Mouse (Mus musculus) layer of hippocampus, adult 2 months (tissue): Measurements from ENCODE around the gene Vmn1r3. TPM values are rescaled to one million over a fixed set of nuclear protein-coding genes. Genes with fewer than 3 reads are reported as not detected.
"Not testable (repeated sequence)": the region's sequence is repeated elsewhere in the genome, so short reads cannot be mapped to it uniquely, and the experiment has no call there.

Experiments used
- DNase-seq, 2 experiments: peaks; one replicate each; pipeline ENCODE4 v3.0.0; 2022; ENCODE audit warnings: low spot score in 2 of 2
- H3K27ac ChIP-seq: fragments of 200-600 bp; 2 replicates; pipeline ENCODE4 v1.8.1; 2022
- H3K4me3 ChIP-seq: fragments of 200-600 bp; 2 replicates; pipeline ENCODE4 v1.8.1; 2022; ENCODE audit warnings: mild to moderate bottlenecking
- CTCF ChIP-seq: fragments of 200-600 bp; conservative IDR thresholded peaks from 2 replicates; pipeline ENCODE4 v1.8.1; 2022; ENCODE audit warnings: antibody characterized with exemption, mild to moderate bottlenecking, moderate library complexity
- long read RNA-seq, 2 experiments: library from polyadenylated mRNA; stranded (forward); transcript quantifications; one replicate each; pipeline ENCODE4 v2.0.0; 2021; ENCODE audit warnings: borderline mapping rate in 2 of 2
- total RNA-seq, 2 experiments: library from RNA; stranded (reverse); gene quantifications; 2 replicates each; pipeline ENCODE4 v1.2.3; 2021

Vmn1r3 gene
- total RNA-seq = not detected
- long read RNA-seq, experiment 1 = 0 reads
- long read RNA-seq, experiment 2 = 0 reads

GRCm38 (mm10) chr4:3185258-3185657 lies at the start of gene Vmn1r3:
Gene Vmn1r3, minus strand, starts transcription at chr4:3185358.
- not testable (repeated sequence) for DNase-seq, H3K27ac ChIP-seq, H3K4me3 ChIP-seq

DNA sequence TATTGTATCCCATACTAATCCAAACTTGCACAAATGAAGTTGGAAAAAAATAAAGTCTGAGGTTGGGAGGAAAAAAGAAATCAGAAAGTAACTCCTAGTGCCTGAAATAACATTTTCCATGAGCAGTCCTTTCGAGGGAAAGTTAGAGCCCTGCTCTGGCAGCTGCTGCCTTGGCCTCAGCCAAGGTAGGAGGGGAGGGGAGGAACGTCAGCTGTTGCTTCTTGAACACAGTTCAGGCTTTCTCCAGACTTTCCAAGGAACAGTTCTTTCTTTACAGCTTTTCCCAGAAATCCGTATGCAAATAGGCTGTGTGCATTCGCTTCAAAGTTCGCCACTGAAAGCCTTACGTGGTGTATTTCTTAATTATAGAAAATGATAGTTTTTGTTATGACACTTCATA lies 46.9 kb upstream of the Vmn1r3 start:
- peak in 1 of 2 experiments; percentile 25 for DNase-seq
- TF ChIP-seq CTCF = no peak
- H3K4me3 ChIP-seq = no peak overlapping the region

GRCm38 (mm10) chr4:3230908-3231684 lies 45.9 kb upstream of the Vmn1r3 start:
- no peak overlapping the region for H3K4me3 ChIP-seq
- no peak for TF ChIP-seq CTCF
- no peak for DNase-seq

More for the DNA sequence above, 46.9 kb upstream of the Vmn1r3 start:
- no peak overlapping the region for H3K27ac ChIP-seq

DNA sequence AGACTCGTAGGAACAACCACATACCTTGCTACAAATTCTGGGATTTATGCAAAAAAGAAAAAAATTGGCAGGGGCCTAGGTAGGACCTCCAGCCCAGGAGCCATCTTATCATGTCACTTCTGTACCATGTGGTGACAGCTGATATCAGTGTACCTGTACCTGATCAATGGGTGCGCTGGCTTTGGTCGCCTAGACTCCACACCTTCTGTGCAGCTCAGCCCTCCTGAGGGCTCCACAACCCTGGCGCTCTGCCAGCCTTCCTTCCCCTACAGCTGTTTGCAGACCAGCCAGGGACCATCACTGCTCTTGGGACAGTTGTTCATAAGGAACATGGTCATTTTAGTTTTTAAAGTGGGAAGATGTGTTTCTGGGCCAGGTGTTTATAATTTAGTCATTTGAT lies 44.4 kb upstream of the Vmn1r3 start:
- no peak for TF ChIP-seq CTCF
- H3K27ac ChIP-seq = no peak overlapping the region
- no peak overlapping the region for H3K4me3 ChIP-seq
- peak in 1 of 2 experiments; percentile 11 for DNase-seq

More at GRCm38 (mm10) chr4:3230908-3231684, 45.9 kb upstream of the Vmn1r3 start:
- no peak overlapping the region for H3K27ac ChIP-seq

DNA sequence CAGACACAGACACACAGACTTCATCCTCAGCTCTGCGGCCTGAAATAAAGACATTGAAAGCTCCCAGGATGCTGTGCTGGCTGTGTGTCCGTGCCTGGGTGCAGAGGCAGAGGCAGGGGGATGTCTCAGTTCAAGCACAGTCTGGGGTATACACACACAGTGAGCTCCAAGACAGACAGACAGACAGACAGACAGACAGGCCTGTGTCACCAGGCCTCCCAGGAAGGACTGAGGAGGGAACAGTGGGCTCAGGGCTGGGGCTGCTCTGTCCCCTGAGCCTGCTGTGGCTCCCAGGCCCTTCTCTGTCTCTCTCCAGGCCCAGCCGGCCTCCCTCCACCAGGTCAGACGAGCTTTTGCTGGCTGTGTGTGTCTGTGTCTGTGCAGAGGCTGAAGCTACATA lies 43.3 kb upstream of the Vmn1r3 start:
- H3K27ac ChIP-seq = no peak overlapping the region
- no peak for DNase-seq
- no peak overlapping the region for H3K4me3 ChIP-seq
- TF ChIP-seq CTCF = no peak

GRCm38 (mm10) chr4:3227751-3228150 lies 42.6 kb upstream of the Vmn1r3 start:
- Histone ChIP-seq H3K4me3 (no peak overlapping the region), H3K27ac (no peak overlapping the region)
- no peak for TF ChIP-seq CTCF
- DNase-seq = no peak

GRCm38 (mm10) chr4:3226488-3226887 lies 41.3 kb upstream of the Vmn1r3 start:
- no peak overlapping the region for H3K27ac ChIP-seq
- no peak overlapping the region for H3K4me3 ChIP-seq
- no peak for DNase-seq
- no peak for TF ChIP-seq CTCF

DNA sequence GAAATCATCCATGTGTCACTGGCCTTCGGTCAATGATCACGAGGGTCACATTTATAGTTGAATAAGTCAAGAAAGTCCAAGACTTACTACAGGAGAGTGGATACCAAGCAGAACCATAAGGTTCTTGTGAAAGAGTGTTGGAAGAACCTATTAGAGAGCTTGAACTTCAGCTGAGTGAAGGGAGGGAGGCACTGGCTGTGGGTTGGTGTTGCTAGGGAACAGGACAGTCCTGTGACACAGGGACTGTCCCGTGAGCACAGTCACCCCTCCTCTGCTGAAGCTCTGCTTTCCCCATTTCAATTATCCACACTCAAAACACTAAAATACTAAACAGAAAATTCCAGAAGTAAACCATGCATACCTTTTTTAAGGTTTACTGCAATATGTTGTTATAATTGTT lies 40.3 kb upstream of the Vmn1r3 start:
- not testable (repeated sequence) for DNase-seq, H3K27ac ChIP-seq, H3K4me3 ChIP-seq

- not testable (repeated sequence) for H3K27ac ChIP-seq, DNase-seq, H3K4me3 ChIP-seq
Observed at GRCm38 (mm10) chr4:3224848-3225247, 39.7 kb upstream of the Vmn1r3 start.

- not testable (repeated sequence) for H3K4me3 ChIP-seq, H3K27ac ChIP-seq, DNase-seq
Observed at GRCm38 (mm10) chr4:3223483-3224209, 38.5 kb upstream of the Vmn1r3 start.

DNA sequence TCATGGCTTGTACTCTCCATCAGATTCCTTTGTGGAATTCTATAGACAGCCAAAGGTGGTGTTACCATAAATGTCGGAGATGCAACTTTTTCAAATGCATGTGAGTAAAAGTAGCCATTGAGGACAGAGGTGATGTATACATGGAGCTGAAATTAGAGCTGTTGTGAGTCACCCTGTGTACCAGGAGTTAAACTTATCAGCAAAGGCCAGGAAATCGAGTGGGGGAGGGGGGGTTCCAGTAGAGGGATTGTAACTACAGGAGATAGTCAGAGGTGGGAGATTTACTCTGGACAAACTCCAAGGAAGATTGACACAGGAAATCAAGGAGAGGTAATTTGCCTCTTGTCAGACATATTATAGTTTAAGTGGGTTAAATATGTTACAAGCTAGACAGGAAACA lies 31.2 kb upstream of the Vmn1r3 start:
- not testable (repeated sequence) for H3K27ac ChIP-seq, DNase-seq, H3K4me3 ChIP-seq

- not testable (repeated sequence) for DNase-seq, H3K4me3 ChIP-seq, H3K27ac ChIP-seq
Observed at GRCm38 (mm10) chr4:3213349-3213748, 28.2 kb upstream of the Vmn1r3 start.

GRCm38 (mm10) chr4:3209643-3210217 lies 24.6 kb upstream of the Vmn1r3 start:
- not testable (repeated sequence) for H3K4me3 ChIP-seq, DNase-seq, H3K27ac ChIP-seq

GRCm38 (mm10) chr4:3176746-3177490 lies 8.2 kb downstream of the Vmn1r3 start:
- H3K27ac ChIP-seq, H3K4me3 ChIP-seq, DNase-seq: not testable (repeated sequence)

GRCm38 (mm10) chr4:3176195-3176594 lies 9.0 kb downstream of the Vmn1r3 start:
- not testable (repeated sequence) for H3K27ac ChIP-seq, H3K4me3 ChIP-seq, DNase-seq

GRCm38 (mm10) chr4:3175756-3176155 lies 9.4 kb downstream of the Vmn1r3 start:
- not testable (repeated sequence) for H3K4me3 ChIP-seq, DNase-seq, H3K27ac ChIP-seq

- not testable (repeated sequence) for H3K27ac ChIP-seq, DNase-seq, H3K4me3 ChIP-seq
Observed at GRCm38 (mm10) chr4:3174586-3174985, 10.6 kb downstream of the Vmn1r3 start.

DNA sequence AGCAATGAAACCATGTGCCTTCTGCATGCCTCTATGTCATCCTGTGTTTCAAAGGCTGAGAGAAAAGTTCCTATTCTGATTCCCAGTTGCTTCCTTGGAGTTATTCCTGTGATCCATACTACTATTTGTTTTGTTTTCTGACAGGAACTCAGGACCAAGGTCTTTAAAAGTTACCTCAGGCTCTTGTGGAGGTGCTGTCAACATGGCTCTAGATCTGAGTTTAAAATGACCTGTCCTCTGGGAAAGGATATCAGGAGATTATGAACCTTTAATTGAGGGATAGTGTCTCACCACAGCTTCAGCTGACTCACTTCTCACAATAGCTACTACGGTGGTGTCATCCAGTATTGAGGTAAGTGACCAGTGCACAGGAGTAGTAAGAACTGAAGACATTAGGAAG lies 18.1 kb downstream of the Vmn1r3 start, which contains the start of gene Vmn1r2:
Gene Vmn1r2, plus strand, starts transcription at position 301 of the 400 bp plus-strand sequence.
- DNase-seq, H3K27ac ChIP-seq: not testable (repeated sequence)

More for the DNA sequence above, 18.1 kb downstream of the Vmn1r3 start, which contains the start of gene Vmn1r2:
- H3K4me3 ChIP-seq = not testable (repeated sequence)
